Mouse (Mus musculus): ENCODE results near the gene Arrdc2.

GRCm38 (mm10) chr8:70844523-70844922, 5.0 kb upstream of the Arrdc2 start:
- TF ChIP-seq ETS1 (IDR thresholded peaks at IDR 0.05; ENCODE audit: low read depth, low read length), result no peak
- TF ChIP-seq POLR2A (IDR thresholded peaks at IDR 0.05; ENCODE audit: control insufficient read depth in 1 of 2, insufficient read depth in 1 of 2, low read depth in 1 of 2, low read length in 2 of 2, poor library complexity in 1 of 2), result no peak

All from MEL (cell line).